Mouse (Mus musculus) spleen, postnatal 10 days (tissue): ENCODE measurements around the gene Theg.

Experiments
- DNase-seq, 2 experiments: peaks; one replicate each; pipeline ENCODE4 v3.0.0; 2021 to 2022; ENCODE audit warnings: low spot score in 2 of 2

Gene Theg

GRCm38 (mm10) chr10:79537271-79537670 is 49.9 kb downstream of the Theg start:
- no peak for DNase-seq

- DNase-seq, result no peak
These were observed 50.6 kb downstream of the Theg start for GRCm38 (mm10) chr10:79536461-79537080.

GRCm38 (mm10) chr10:79535431-79535830 is 51.7 kb downstream of the Theg start:
- no peak for DNase-seq

- peak in 1 of 2 experiments; percentile 2 for DNase-seq
These were observed 52.7 kb downstream of the Theg start for GRCm38 (mm10) chr10:79534426-79534825.

GRCm38 (mm10) chr10:79533126-79533911 is 53.8 kb downstream of the Theg start, which contains the start of gene Plpp2:
Gene Plpp2, minus strand, starts transcription at chr10:79533796.
- peak; percentile 47 to 78 for DNase-seq

- DNase-seq, result peak in 1 of 2 experiments; percentile 5
These were observed 54.5 kb downstream of the Theg start for GRCm38 (mm10) chr10:79532678-79533077.

GRCm38 (mm10) chr10:79531593-79531992 is 55.5 kb downstream of the Theg start:
- DNase-seq, result no peak

GRCm38 (mm10) chr10:79530721-79531120 is 56.4 kb downstream of the Theg start:
- no peak for DNase-seq

- DNase-seq, result no peak
These were observed 56.9 kb downstream of the Theg start for GRCm38 (mm10) chr10:79530241-79530640.

- no peak for DNase-seq
These were observed 59.0 kb downstream of the Theg start for GRCm38 (mm10) chr10:79528081-79528480.

GRCm38 (mm10) chr10:79527453-79527845 is 59.7 kb downstream of the Theg start:
- no peak for DNase-seq

- no peak for DNase-seq
These were observed 60.3 kb downstream of the Theg start for GRCm38 (mm10) chr10:79526661-79527452.
